Mouse (Mus musculus) liver, postnatal 0 days (tissue): ENCODE measurements around the gene Cfap46. TPM values are rescaled to one million over a fixed set of nuclear protein-coding genes. Genes with fewer than 3 reads are reported as not detected.

Experiments
- ATAC-seq: fragments of 200-750 bp; cut with Nextera tagmentation; 2 replicates; pipeline ENCODE4 v1.8.0; 2017; ENCODE audit warnings: mild to moderate bottlenecking, moderate library complexity
- DNase-seq: peaks from one replicate; pipeline ENCODE4 v3.0.0-alpha.2; 2016
- H3K27ac ChIP-seq: fragments of 300-500 bp; sonication (generic); 2 replicates; pipeline ENCODE4 v1.5.1; 2014; ENCODE audit warnings: antibody characterized with exemption, moderate library complexity, mild to moderate bottlenecking, low read depth
- H3K27me3 ChIP-seq: fragments of 300-500 bp; sonication (generic); 2 replicates; pipeline ENCODE4 v1.6.1; 2014; ENCODE audit warnings: low read length, control low read depth, mixed read lengths; ENCODE audit not compliant: insufficient read depth
- H3K36me3 ChIP-seq: fragments of 300-500 bp; sonication (generic); replicated peaks from 2 replicates; pipeline ENCODE4 v1.6.1; 2014; ENCODE audit warnings: mild to moderate bottlenecking, control low read depth, low read length, moderate library complexity, mixed read lengths; ENCODE audit not compliant: insufficient read depth
- H3K4me1 ChIP-seq: fragments of 300-500 bp; sonication (generic); 2 replicates; pipeline ENCODE4 v1.6.1; 2014; ENCODE audit warnings: antibody characterized with exemption, mild to moderate bottlenecking, control low read depth; ENCODE audit not compliant: insufficient read depth
- H3K4me2 ChIP-seq: fragments of 300-500 bp; sonication (generic); 2 replicates; pipeline ENCODE4 v1.6.1; 2014; ENCODE audit warnings: low read depth, mild to moderate bottlenecking, low read length, moderate library complexity, mixed read lengths
- H3K4me3 ChIP-seq: fragments of 300-500 bp; sonication (generic); 2 replicates; pipeline ENCODE4 v1.5.1; 2014; ENCODE audit warnings: low read depth, low read length
- H3K9ac ChIP-seq: fragments of 300-500 bp; sonication (generic); replicated peaks from 2 replicates; pipeline ENCODE4 v1.6.1; 2014; ENCODE audit warnings: mild to moderate bottlenecking, moderate library complexity
- H3K9me3 ChIP-seq: fragments of 300-500 bp; sonication (generic); 2 replicates; pipeline ENCODE4 v1.6.1; 2016; ENCODE audit warnings: mild to moderate bottlenecking, control low read depth, low read length, mixed read lengths
- CTCF ChIP-seq: sonication (generic); IDR thresholded peaks from 2 replicates; pipeline ENCODE4 v1.5.1; 2016; ENCODE audit warnings: antibody characterized with exemption, low read depth
- EP300 ChIP-seq: IDR thresholded peaks from 2 replicates; pipeline ENCODE4 v1.6.1; 2016; ENCODE audit warnings: antibody characterized with exemption, low read depth, mild to moderate bottlenecking
- WGBS: fragments of 180-500 bp; shearing (Covaris S2); extraction: QIAGEN DNeasy Blood & Tissue Kit; methylation state at CpG from one replicate; pipeline ENCODE4 v1.1.7; 2014; ENCODE audit not compliant: insufficient replicate concordance; 5-methylcytosine and 5-hydroxymethylcytosine counted together
- polyA plus RNA-seq: library from polyadenylated mRNA; unstranded; fragments of >200 nt; fragmentation: Nextera tagmentation; extraction: Ambion mirVana; gene quantifications from 2 replicates; pipeline ENCODE4 v1.2.1, GENCODE M21; 2015

Cfap46 gene
- polyA plus RNA-seq, 1 experiment from 2014 or later = not detected

GRCm38 (mm10) chr7:139564161-139564560 is 119.5 kb downstream of the Cfap46 start:
- ATAC-seq (no peak), DNase-seq (no peak)
- WGBS = 80% methylated on average over 2 of the region's 2 CpGs
- Histone ChIP-seq H3K4me1 (no peaks in the 10 kb centered on the region), H3K36me3 (peaks cover 3% of the 10 kb centered on the region), H3K27me3 (no peaks in the 10 kb centered on the region), H3K4me3 (no peak overlapping the region), H3K4me2 (no peak overlapping the region), H3K9me3 (no peaks in the 10 kb centered on the region), H3K9ac (no peak overlapping the region), H3K27ac (no peak overlapping the region)
- TF ChIP-seq CTCF (no peak), EP300 (no peak)

GRCm38 (mm10) chr7:139563425-139563824 is 120.2 kb downstream of the Cfap46 start:
- Histone ChIP-seq H3K4me3 (no peak overlapping the region), H3K36me3 (peaks cover 3% of the 10 kb centered on the region), H3K9me3 (no peaks in the 10 kb centered on the region), H3K9ac (no peak overlapping the region), H3K27ac (no peak overlapping the region), H3K27me3 (no peaks in the 10 kb centered on the region), H3K4me1 (no peaks in the 10 kb centered on the region), H3K4me2 (no peak overlapping the region)
- no peak for DNase-seq
- no peak for ATAC-seq
- TF ChIP-seq CTCF (no peak), EP300 (no peak)
- 69% methylated on average over 4 of the region's 4 CpGs for WGBS

GRCm38 (mm10) chr7:139559659-139560058 is 124.0 kb downstream of the Cfap46 start:
- Histone ChIP-seq H3K4me3 (no peak overlapping the region), H3K9me3 (no peaks in the 10 kb centered on the region), H3K27ac (no peak overlapping the region), H3K27me3 (no peaks in the 10 kb centered on the region), H3K36me3 (peaks cover 3% of the 10 kb centered on the region), H3K9ac (no peak overlapping the region), H3K4me2 (no peak overlapping the region), H3K4me1 (no peaks in the 10 kb centered on the region)
- no peak for DNase-seq
- ATAC-seq = no peak
- no peak for TF ChIP-seq EP300
- TF ChIP-seq CTCF = no peak
- 80% methylated on average over 10 of the region's 10 CpGs for WGBS

- H3K4me2 ChIP-seq = no peak overlapping the region
- peak; percentile 48; the same call in 1 of the 2 replicates for ATAC-seq
- no peaks in the 10 kb centered on the region for H3K9me3 ChIP-seq
- H3K9ac ChIP-seq = no peak overlapping the region
- 0 out of 2 replicates have a peak, but pooled peaks cover 3% of the 10 kb centered on the region for H3K36me3 ChIP-seq
- 62% methylated on average over 10 of the region's 10 CpGs for WGBS
- H3K27ac ChIP-seq = no peak overlapping the region
- no peak for DNase-seq
- TF ChIP-seq EP300 (no peak), CTCF (no peak)
- H3K4me3 ChIP-seq = no peak overlapping the region
- H3K27me3 ChIP-seq = no peaks in the 10 kb centered on the region
- no peaks in the 10 kb centered on the region for H3K4me1 ChIP-seq
Measured at GRCm38 (mm10) chr7:139556746-139557526, 126.7 kb downstream of the Cfap46 start.

- Histone ChIP-seq H3K36me3 (0 out of 2 replicates have a peak, but pooled peaks cover 3% of the 10 kb centered on the region), H3K4me2 (no peak overlapping the region), H3K9me3 (no peaks in the 10 kb centered on the region), H3K9ac (no peak overlapping the region), H3K4me1 (no peaks in the 10 kb centered on the region), H3K4me3 (no peak overlapping the region), H3K27ac (no peak overlapping the region), H3K27me3 (no peaks in the 10 kb centered on the region)
- ATAC-seq = no peak
- no peak for TF ChIP-seq CTCF
- no peak for TF ChIP-seq EP300
- DNase-seq = no peak
- 68% methylated on average over 5 of the region's 5 CpGs for WGBS
Measured at GRCm38 (mm10) chr7:139556331-139556730, 127.3 kb downstream of the Cfap46 start.

GRCm38 (mm10) chr7:139551519-139551918 is 132.1 kb downstream of the Cfap46 start:
- no peak overlapping the region for H3K27ac ChIP-seq
- H3K36me3 ChIP-seq = no peaks in the 10 kb centered on the region
- no peak for ATAC-seq
- H3K4me3 ChIP-seq = no peak overlapping the region
- no peak overlapping the region for H3K4me2 ChIP-seq
- no peaks in the 10 kb centered on the region for H3K9me3 ChIP-seq
- no peaks in the 10 kb centered on the region for H3K4me1 ChIP-seq
- 78% methylated on average over 2 of the region's 2 CpGs for WGBS
- no peaks in the 10 kb centered on the region for H3K27me3 ChIP-seq
- no peak for DNase-seq
- H3K9ac ChIP-seq = no peak overlapping the region
- TF ChIP-seq EP300 = no peak
- no peak for TF ChIP-seq CTCF

Other genes with a start within 250 kb of the Cfap46 start
- not detected in 2 replicates for gene Nkx6-2, start 101.0 kb downstream of the Cfap46 start, polyA plus RNA-seq
- not detected in 2 replicates for gene Adgra1, start 150.4 kb upstream of the Cfap46 start, polyA plus RNA-seq
- gene Kndc1, start 210.9 kb upstream of the Cfap46 start, polyA plus RNA-seq = not detected in 2 replicates